Mouse (Mus musculus) lung, adult 2 months (tissue): Measurements from ENCODE around the gene Zfp128. TPM values are rescaled to one million over a fixed set of nuclear protein-coding genes. Genes with fewer than 3 reads are reported as not detected.

Experiments
- DNase-seq: peaks from one replicate; pipeline ENCODE4 v3.0.0; 2022
- H3K4me1 ChIP-seq: fragments of 200-500 bp; 2 replicates; pipeline ENCODE4 v1.6.1; 2011; ENCODE audit warnings: low read length; ENCODE audit not compliant: control insufficient read depth, insufficient read depth
- H3K4me3 ChIP-seq: fragments of 200-500 bp; replicated peaks from 2 replicates; pipeline ENCODE3; 2011; ENCODE audit warnings: low read depth, mild to moderate bottlenecking, control low read depth, low read length; ENCODE audit errors: extremely low read depth
- CTCF ChIP-seq: fragments of 200-500 bp; IDR thresholded peaks from 2 replicates; pipeline ENCODE4 v1.5.1; 2011; ENCODE audit warnings: mild to moderate bottlenecking, low read length, control low read depth; ENCODE audit not compliant: insufficient read depth
- POLR2A ChIP-seq: fragments of 200-500 bp; IDR thresholded peaks from 2 replicates; pipeline ENCODE4 v1.6.1; 2011; ENCODE audit warnings: low read depth, mild to moderate bottlenecking, control low read depth, low read length, borderline replicate concordance; ENCODE audit errors: extremely low read depth
- WGBS: fragments of 180-500 bp; shearing (Covaris S2); methylation state at CpG from one replicate; pipeline ENCODE4 v1.1.7; 2018; 5-methylcytosine and 5-hydroxymethylcytosine counted together
- polyA plus RNA-seq: library from polyadenylated mRNA; depleted of rRNA; stranded (reverse); fragments of >200 nt; gene quantifications from 2 replicates; pipeline ENCODE4 v1.2.3, GENCODE M21; 2012; rRNA removed

Zfp128 gene
- polyA plus RNA-seq, 1 experiment = 1.2 TPM

DNA sequence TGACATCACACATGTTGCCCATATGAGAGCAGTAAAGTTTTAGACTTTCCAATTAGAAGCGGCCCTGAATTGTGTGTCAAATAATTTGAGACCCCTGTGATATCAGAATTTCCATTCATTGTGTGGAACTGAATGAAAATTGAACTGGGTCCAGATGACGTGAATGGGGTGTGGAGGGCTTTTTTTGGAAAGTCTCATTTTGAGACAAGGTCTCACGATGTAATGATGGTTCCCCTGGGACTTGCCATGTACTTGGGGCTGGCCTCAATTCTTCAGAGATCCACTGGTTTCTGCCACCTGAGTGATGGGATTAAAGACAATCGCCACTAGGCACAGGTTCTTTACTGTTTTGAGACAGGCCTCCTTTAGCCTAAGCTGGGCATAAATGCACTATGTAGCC lies 59.6 kb downstream of the Zfp128 start:
- 88% methylated on average over 4 of the region's 4 CpGs for WGBS
- TF ChIP-seq POLR2A (no peak), CTCF (no peak)

More for the DNA sequence above, 59.6 kb downstream of the Zfp128 start:
- DNase-seq = no peak
- Histone ChIP-seq H3K4me1 (no peaks in the 10 kb centered on the region), H3K4me3 (no peak overlapping the region)

Other genes starting within 250 kb of the Zfp128 start
- gene Vmn2r54, start 240.9 kb upstream of the Zfp128 start, polyA plus RNA-seq = not detected in 2 replicates
- not detected in 2 replicates for gene Vmn2r55, start 196.2 kb upstream of the Zfp128 start, polyA plus RNA-seq
- gene Vmn2r56, start 146.2 kb upstream of the Zfp128 start, polyA plus RNA-seq = not detected in 2 replicates
- 1.4 and 3.1 TPM in 2 replicates for gene Zscan18, start 77.5 kb upstream of the Zfp128 start, polyA plus RNA-seq
- 0.91 and 2.1 TPM in 2 replicates for gene Zfp329, start 62.3 kb upstream of the Zfp128 start, polyA plus RNA-seq
- gene Zfp110, start 46.4 kb upstream of the Zfp128 start, polyA plus RNA-seq = 8.9 and 12.1 TPM in 2 replicates
- 8.4 and 8.5 TPM in 2 replicates for gene Zscan22, start 16.6 kb downstream of the Zfp128 start, polyA plus RNA-seq
- 1,316 and 1,420 TPM in 2 replicates for gene Rps5, start 41.1 kb downstream of the Zfp128 start, polyA plus RNA-seq
- 2.3 and 7.0 TPM in 2 replicates for gene Rnf225, start 46.2 kb downstream of the Zfp128 start, polyA plus RNA-seq
- 6.1 and 6.8 TPM in 2 replicates for gene Zfp324, start 84.7 kb downstream of the Zfp128 start, polyA plus RNA-seq
- 5.3 and 7.4 TPM in 2 replicates for gene Zfp446, start 96.7 kb downstream of the Zfp128 start, polyA plus RNA-seq
- gene Slc27a5, start 117.0 kb downstream of the Zfp128 start, polyA plus RNA-seq = 0.20 and 0.75 TPM in 2 replicates
- gene Trim28, start 117.9 kb downstream of the Zfp128 start, polyA plus RNA-seq = 170 and 214 TPM in 2 replicates
- 23.5 and 30.7 TPM in 2 replicates for gene Zbtb45, start 128.9 kb downstream of the Zfp128 start, polyA plus RNA-seq
- 68.5 and 93.5 TPM in 2 replicates for gene Chmp2a, start 153.6 kb downstream of the Zfp128 start, polyA plus RNA-seq
- 82.5 and 143 TPM in 2 replicates for gene Ube2m, start 157.1 kb downstream of the Zfp128 start, polyA plus RNA-seq
- 2.3 and 2.5 TPM in 2 replicates for gene Mzf1, start 173.6 kb downstream of the Zfp128 start, polyA plus RNA-seq
- not detected in 2 replicates for gene Vmn1r85, start 214.0 kb downstream of the Zfp128 start, polyA plus RNA-seq
- not detected in 2 replicates for gene Vmn1r86, start 238.7 kb downstream of the Zfp128 start, polyA plus RNA-seq